In the genomic region with DNA sequence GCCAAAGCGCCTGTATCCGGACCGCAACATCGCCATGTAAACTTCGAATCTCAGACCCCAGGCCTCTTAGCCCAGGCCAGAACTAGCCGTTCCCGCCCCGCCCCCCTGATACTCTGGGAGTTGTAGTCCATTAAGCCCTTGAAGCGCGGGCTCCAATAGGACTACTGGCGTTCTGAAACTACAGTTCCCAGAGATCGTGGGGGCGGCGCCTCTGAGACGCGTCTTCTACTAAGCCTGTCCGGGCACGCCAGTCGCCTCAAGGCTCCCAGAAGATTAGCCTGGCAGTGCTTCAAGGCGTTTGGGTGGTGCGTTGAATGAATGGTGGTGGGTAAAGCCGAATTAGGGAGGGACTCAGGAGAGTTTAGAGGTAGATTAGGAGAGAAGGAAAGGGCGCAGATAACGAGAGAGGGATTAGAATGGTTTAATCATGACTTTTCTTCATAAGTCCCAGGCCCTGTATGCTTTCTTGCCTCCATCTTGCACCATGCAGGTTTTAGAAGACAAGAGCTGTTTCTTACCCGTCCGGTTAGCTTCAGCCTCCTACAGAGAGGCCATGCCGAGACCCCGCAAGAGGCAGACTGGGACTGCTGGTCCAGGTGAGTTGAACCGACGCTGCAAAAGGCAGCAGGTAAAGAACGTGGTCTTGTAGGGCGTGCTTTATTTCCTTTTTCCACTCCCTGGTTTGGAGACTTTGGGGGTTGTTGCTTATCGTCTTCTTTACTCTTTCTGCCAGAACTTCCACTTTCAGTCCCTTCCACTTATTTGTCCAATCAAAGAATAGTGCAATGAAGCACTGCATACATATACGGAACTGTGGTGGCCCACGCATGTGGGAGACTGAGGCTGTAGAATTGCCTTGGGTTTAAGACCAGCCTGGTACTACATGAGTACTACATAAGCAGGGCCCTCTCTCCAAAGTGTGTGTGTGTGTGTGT, we compare ENCODE assay signal across 8 mouse cellular contexts. TPM values are rescaled to one million over a fixed set of nuclear protein-coding genes. Genes with fewer than 3 reads are reported as not detected.
DNase-seq lines count a peak whose midpoint lies in the region; ATAC-seq and TF ChIP-seq lines count a peak whose summit lies in the region.

Gene Acad8 (minus strand): TSS at position 106 of the 935 bp plus-strand sequence.
Gene Thyn1 (plus strand): TSS at position 250 of the 935 bp plus-strand sequence.

- H3K9ac ChIP-seq in MEL (ENCODE audit: control insufficient read depth, low read depth, low read length, poor library complexity, severe bottlenecking), result peak within 1 kb of the TSS; percentile 89
- H3K9ac ChIP-seq in forebrain, postnatal 0 days, result peak within 1 kb of the TSS; percentile 75
- H3K9ac ChIP-seq in lung, embryonic 15.5 days, result peak within 1 kb of the TSS; percentile 85

- H3K27ac ChIP-seq in MEL (ENCODE audit: control insufficient read depth, low read depth, low read length), result peak within 1 kb of the TSS; percentile 88
- H3K27ac ChIP-seq in cerebellum, adult 2 months (ENCODE audit: insufficient read depth, low read length), result peak within 1 kb of the TSS; percentile 57
- H3K27ac ChIP-seq in forebrain, postnatal 0 days (ENCODE audit: low read depth, low read length), result peak within 1 kb of the TSS; percentile 82
- peak within 1 kb of the TSS; percentile 65; the same call in 1 of the 2 replicates for H3K27ac ChIP-seq in lung, embryonic 15.5 days

- TF ChIP-seq CTCF in MEL (IDR thresholded peaks at IDR 0.05 in 2 of 3, conservative IDR thresholded peaks at IDR 0.05 in 1 of 3; ENCODE audit: control insufficient read depth in 1 of 3, insufficient read depth in 1 of 3, low read depth in 2 of 3, low read length in 3 of 3, poor library complexity in 1 of 3, severe bottlenecking in 1 of 3), result no peak
- TF ChIP-seq CTCF in cerebellum, adult 2 months (IDR thresholded peaks at IDR 0.05; ENCODE audit: borderline replicate concordance, insufficient read depth, low read depth, low read length), result no peak
- peak; percentile 10; the same call in 1 of the 2 replicates for TF ChIP-seq CTCF in forebrain, postnatal 0 days (IDR thresholded peaks at IDR 0.05; ENCODE audit: low read depth)

- H3K4me1 ChIP-seq in MEL (ENCODE audit: control insufficient read depth in 1 of 2, insufficient read depth in 2 of 2, low read length in 2 of 2), result peaks cover 6 to 22% of the 10 kb centered on the region in 2 experiments
- H3K4me1 ChIP-seq in cerebellum, adult 2 months (ENCODE audit: control insufficient read depth, insufficient read depth, low read length), result peaks cover 3% of the 10 kb centered on the region; the same call in 1 of the 2 replicates
- peaks cover 14% of the 10 kb centered on the region for H3K4me1 ChIP-seq in forebrain, postnatal 0 days (ENCODE audit: insufficient read depth)
- peaks cover 16% of the 10 kb centered on the region; the same call in 1 of the 2 replicates for H3K4me1 ChIP-seq in lung, embryonic 15.5 days

- peak; percentile 43 to 92 for TF ChIP-seq POLR2A in MEL (IDR thresholded peaks at IDR 0.05; ENCODE audit: control insufficient read depth in 1 of 2, insufficient read depth in 1 of 2, low read depth in 1 of 2, low read length in 2 of 2, poor library complexity in 1 of 2)
- peak; percentile 72; the same call in 1 of the 2 replicates for TF ChIP-seq POLR2A in cerebellum, adult 2 months (IDR thresholded peaks at IDR 0.05; ENCODE audit: borderline replicate concordance, insufficient read depth, low read length)

- H3K36me3 ChIP-seq in MEL (ENCODE audit: control insufficient read depth in 1 of 2, insufficient read depth in 2 of 2, low read length in 2 of 2), result peaks cover 5 to 37% of the 10 kb centered on the region in 2 experiments
- H3K36me3 ChIP-seq in forebrain, postnatal 0 days (ENCODE audit: insufficient read depth), result peaks cover 13% of the 10 kb centered on the region
- H3K36me3 ChIP-seq in lung, embryonic 15.5 days, result peaks cover 14% of the 10 kb centered on the region

- no peak for TF ChIP-seq EP300 in MEL (IDR thresholded peaks at IDR 0.05; ENCODE audit: low read depth in 1 of 2, low read length in 2 of 2)

- TF ChIP-seq RAD21 in MEL (IDR thresholded peaks at IDR 0.05; ENCODE audit: low read depth, low read length), result no peak

- peaks cover 15% of the 10 kb centered on the region for H3K79me2 ChIP-seq in MEL (ENCODE audit: control insufficient read depth, insufficient read depth, low read length, poor library complexity)

- H3K4me3 ChIP-seq in MEL (ENCODE audit: control insufficient read depth in 1 of 2, insufficient read depth in 1 of 2, low read depth in 2 of 2, low read length in 2 of 2), result peak within 1 kb of the TSS; percentile 77 to 93
- peak within 1 kb of the TSS; percentile 84 for H3K4me3 ChIP-seq in cerebellum, adult 2 months (replicated peaks; ENCODE audit: insufficient read depth, low read depth, low read length)
- H3K4me3 ChIP-seq in forebrain, postnatal 0 days (ENCODE audit: low read depth, low read length), result peak within 1 kb of the TSS; percentile 61
- H3K4me3 ChIP-seq in lung, embryonic 15.5 days, result peak within 1 kb of the TSS; percentile 68

- WGBS in cerebellum, adult 2 months, result under 1% methylated on average over 35 of the region's 35 CpGs
- 2% methylated on average over 35 of the region's 35 CpGs for WGBS in forebrain, postnatal 0 days
- WGBS in lung, embryonic 15.5 days, result under 1% methylated on average over 35 of the region's 35 CpGs

- peak within 1 kb of the TSS; percentile 83 for H3K4me2 ChIP-seq in forebrain, postnatal 0 days (ENCODE audit: low read depth)
- H3K4me2 ChIP-seq in lung, embryonic 15.5 days, result peak within 1 kb of the TSS; percentile 68

- H3K27me3 ChIP-seq in MEL (ENCODE audit: control insufficient read depth in 1 of 2, insufficient read depth in 2 of 2, low read length in 2 of 2), result no peaks in the 10 kb centered on the region
- no peaks in the 10 kb centered on the region for H3K27me3 ChIP-seq in cerebellum, adult 2 months (ENCODE audit: control insufficient read depth, insufficient read depth, low read length)
- no peaks in the 10 kb centered on the region for H3K27me3 ChIP-seq in forebrain, postnatal 0 days (ENCODE audit: insufficient read depth, low read length)
- H3K27me3 ChIP-seq in lung, embryonic 15.5 days, result no peaks in the 10 kb centered on the region

- no peaks in the 10 kb centered on the region for H3K9me3 ChIP-seq in MEL (replicated peaks; ENCODE audit: insufficient read depth, low read length)
- H3K9me3 ChIP-seq in forebrain, postnatal 0 days (ENCODE audit: low read length), result no peaks in the 10 kb centered on the region
- H3K9me3 ChIP-seq in lung, embryonic 15.5 days, result no peaks in the 10 kb centered on the region

- ATAC-seq in forebrain, postnatal 0 days, result peak; percentile 100
- peak; percentile 100 for ATAC-seq in lung, embryonic 15.5 days (ENCODE audit: borderline replicate concordance, extremely low read depth, low FRiP score, low TSS enrichment)

- peak; percentile 98 for DNase-seq in MEL (ENCODE audit: low read depth, low spot score)
- peak; percentile 94 to 96 for DNase-seq in cerebellum, adult 2 months
- DNase-seq in forebrain, postnatal 0 days, result peak; percentile 97
- DNase-seq in heart, postnatal 4 days, result peak; percentile 96
- DNase-seq in layer of hippocampus, adult 8-10 months (ENCODE audit: low spot score in 2 of 2), result peak; percentile 95
- DNase-seq in ovary, adult 18-20 months (ENCODE audit: low spot score), result peak; percentile 95
- DNase-seq in thymus, postnatal 0 days (ENCODE audit: low spot score), result peak; percentile 93

TF ChIP-seq in MEL, 35 proteins besides CTCF, POLR2A, EP300 and RAD21 (continues in another document):
- peak; percentile 17; the same call in 1 of the 2 replicates for TF ChIP-seq TCF12 (IDR thresholded peaks at IDR 0.05; ENCODE audit: low read depth, low read length)
- peak; percentile 84; the same call in 1 of the 2 replicates for TF ChIP-seq MYC (IDR thresholded peaks at IDR 0.05; ENCODE audit: low read depth, low read length)
- TF ChIP-seq HCFC1 (IDR thresholded peaks at IDR 0.05; ENCODE audit: low read depth, low read length), result peak; percentile 99
- TF ChIP-seq NRF1 (IDR thresholded peaks at IDR 0.05; ENCODE audit: insufficient read depth, low read depth, low read length, poor library complexity, severe bottlenecking), result peak; percentile 30; the same call in 1 of the 2 replicates
- TF ChIP-seq NELFE (IDR thresholded peaks at IDR 0.05; ENCODE audit: low read depth, low read length), result peak; percentile 85
- TF ChIP-seq ZMIZ1 (IDR thresholded peaks at IDR 0.05; ENCODE audit: low read depth, low read length), result peak; percentile 79; the same call in 1 of the 2 replicates
- no peak for TF ChIP-seq CHD1 (IDR thresholded peaks at IDR 0.05; ENCODE audit: low read depth, low read length)
- TF ChIP-seq POLR2AphosphoS5 (IDR thresholded peaks at IDR 0.05; ENCODE audit: borderline replicate concordance, low read depth, low read length), result peak; percentile 56; the same call in 1 of the 2 replicates
- TF ChIP-seq MXI1 (IDR thresholded peaks at IDR 0.05; ENCODE audit: low read depth, low read length), result peak; percentile 82
- peak; percentile 78; the same call in 1 of the 2 replicates for TF ChIP-seq POLR2AphosphoS2 (IDR thresholded peaks at IDR 0.05; ENCODE audit: low read length)

RNA-seq across cellular contexts. Expression of gene Acad8, which starts in this region (rescaled TPM):
- total RNA-seq in MEL (2012; rRNA removed), result 16.7 and 17.6 TPM in 2 replicates
- 10 to 100 TPM in 1 of 2 experiments, not detected in 1; 22.7 TPM for polyA plus RNA-seq in MEL (2012; ENCODE audit: insufficient read depth in 1 of 2, insufficient read length in 2 of 2, low read depth in 1 of 2, low replicate concordance in 2 of 2, missing spikeins in 1 of 2)
- 45.0 and 49.9 TPM in 2 replicates for polyA plus RNA-seq in cerebellum, adult 2 months (2012; rRNA removed)
- 24.0 and 27.1 TPM in 2 replicates for total RNA-seq in forebrain, postnatal 0 days (2014; rRNA removed)
- 21.9 and 24.7 TPM in 2 replicates for polyA plus RNA-seq in forebrain, postnatal 0 days (2015; fragmentation: Nextera tagmentation; extraction: Ambion mirVana)
- 10 to 100 TPM; 40.2 to 41.1 TPM for total RNA-seq in heart, postnatal 4 days (2021)
- total RNA-seq in layer of hippocampus, adult 8-10 months (2022), result 10 to 100 TPM; 33.4 to 46.6 (median 39.7) TPM
- polyA plus RNA-seq in lung, embryonic 15.5 days (2015; fragmentation: Nextera tagmentation; extraction: Ambion mirVana), result 48.5 and 53.5 TPM in 2 replicates
- polyA plus RNA-seq in thymus, postnatal 0 days (2015; fragmentation: Nextera tagmentation; extraction: Ambion mirVana), result 26.7 and 26.9 TPM in 2 replicates

RNA-seq across cellular contexts. Expression of gene Thyn1, which starts in this region (rescaled TPM):
- total RNA-seq in MEL (2012; rRNA removed), result 105 and 115 TPM in 2 replicates
- polyA plus RNA-seq in MEL (2012; ENCODE audit: insufficient read depth in 1 of 2, insufficient read length in 2 of 2, low read depth in 1 of 2, low replicate concordance in 2 of 2, missing spikeins in 1 of 2), result 100 to 1,000 TPM in 1 of 2 experiments, not detected in 1; 130 TPM
- polyA plus RNA-seq in cerebellum, adult 2 months (2012; rRNA removed), result 93.5 and 104 TPM in 2 replicates
- 83.2 and 108 TPM in 2 replicates for total RNA-seq in forebrain, postnatal 0 days (2014; rRNA removed)
- polyA plus RNA-seq in forebrain, postnatal 0 days (2015; fragmentation: Nextera tagmentation; extraction: Ambion mirVana), result 181 and 209 TPM in 2 replicates
- total RNA-seq in heart, postnatal 4 days (2021), result 10 to 100 TPM; 42.2 to 45.5 TPM
- total RNA-seq in layer of hippocampus, adult 8-10 months (2022), result 10 to 100 TPM; 84.4 to 97.1 (median 94.3) TPM
- 135 and 136 TPM in 2 replicates for polyA plus RNA-seq in lung, embryonic 15.5 days (2015; fragmentation: Nextera tagmentation; extraction: Ambion mirVana)
- 139 and 141 TPM in 2 replicates for polyA plus RNA-seq in thymus, postnatal 0 days (2015; fragmentation: Nextera tagmentation; extraction: Ambion mirVana)

Comparison
In these comparisons a context has a peak if more than half of its experiments do, and no peak if none do; other contexts are left out.
1. Peak in every context shown above with its lines: DNase-seq, ATAC-seq, H3K4me3 ChIP-seq and H3K27ac ChIP-seq.